Mouse (Mus musculus) neural tube, embryonic 13.5 days (tissue): ENCODE measurements around the gene Nhlh2. TPM values are rescaled to one million over a fixed set of nuclear protein-coding genes. Genes with fewer than 3 reads are reported as not detected.
A peak's percentile ranks its signal among the peaks of the same experiment; 100 is the strongest.

ENCODE experiments used
- ATAC-seq: fragments of 200-750 bp; cut with Nextera tagmentation; 2 replicates; pipeline ENCODE4 v1.8.0; 2017; ENCODE audit warnings: low read depth, mild to moderate bottlenecking, moderate TSS enrichment, moderate library complexity
- H3K27ac ChIP-seq: fragments of 300-500 bp; sonication (generic); replicated peaks from 2 replicates; pipeline ENCODE4 v1.5.1; 2015; ENCODE audit warnings: moderate library complexity, mild to moderate bottlenecking, inconsistent platforms
- H3K27me3 ChIP-seq: fragments of 300-500 bp; sonication (generic); 2 replicates; pipeline ENCODE4 v1.6.1; 2015; ENCODE audit warnings: mild to moderate bottlenecking, inconsistent platforms
- H3K36me3 ChIP-seq: fragments of 300-500 bp; sonication (generic); 2 replicates; pipeline ENCODE4 v1.6.1; 2015; ENCODE audit warnings: mild to moderate bottlenecking, inconsistent platforms
- H3K4me1 ChIP-seq: fragments of 300-500 bp; sonication (generic); replicated peaks from 2 replicates; pipeline ENCODE4 v1.6.1; 2015; ENCODE audit warnings: inconsistent platforms
- H3K4me2 ChIP-seq: fragments of 300-500 bp; sonication (generic); 2 replicates; pipeline ENCODE4 v1.6.1; 2015; ENCODE audit warnings: inconsistent platforms, mild to moderate bottlenecking, moderate library complexity
- H3K4me3 ChIP-seq: fragments of 300-500 bp; sonication (generic); 2 replicates; pipeline ENCODE4 v1.5.1; 2015; ENCODE audit warnings: mild to moderate bottlenecking, inconsistent platforms
- H3K9ac ChIP-seq: fragments of 300-500 bp; sonication (generic); 2 replicates; pipeline ENCODE4 v1.6.1; 2015; ENCODE audit warnings: moderate library complexity, mild to moderate bottlenecking, inconsistent platforms
- H3K9me3 ChIP-seq: fragments of 300-500 bp; sonication (generic); 2 replicates; pipeline ENCODE4 v1.6.1; 2016; ENCODE audit warnings: inconsistent platforms
- WGBS: fragments of 180-500 bp; shearing (Covaris S2); methylation state at CpG from one replicate; pipeline ENCODE4 v1.1.7; 2015; 5-methylcytosine and 5-hydroxymethylcytosine counted together
- polyA plus RNA-seq: library from polyadenylated mRNA; unstranded; fragments of >200 nt; fragmentation: Nextera tagmentation; extraction: Ambion mirVana; gene quantifications from 2 replicates; pipeline ENCODE4 v1.2.1, GENCODE M21; 2015

Gene Nhlh2
- polyA plus RNA-seq, 1 experiment from 2014 or later = 72.7 TPM

DNA sequence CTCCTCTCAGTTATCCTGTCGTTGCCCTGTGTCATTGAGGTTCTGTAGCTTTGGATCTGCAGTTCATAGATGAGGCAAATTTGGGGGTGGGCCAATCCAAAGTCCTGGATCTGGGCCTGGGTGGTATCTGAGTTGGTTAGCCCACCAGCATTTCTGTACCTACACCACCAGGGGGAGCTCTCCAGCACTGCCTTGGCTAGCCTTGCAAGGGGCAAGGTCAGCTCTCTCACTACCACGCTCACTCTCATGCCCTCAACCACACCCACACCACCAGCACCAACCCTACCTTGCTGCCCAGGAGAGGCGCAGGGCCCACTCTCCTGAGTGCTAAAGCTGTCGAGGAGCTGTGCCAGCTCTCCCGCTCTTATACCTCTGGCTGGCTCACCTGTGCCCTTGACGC is 18.0 kb downstream of the Nhlh2 start:
- Histone ChIP-seq H3K27ac (no peak overlapping the region), H3K36me3 (no peaks in the 10 kb centered on the region), H3K27me3 (no peaks in the 10 kb centered on the region), H3K4me2 (no peak overlapping the region), H3K4me1 (peaks cover 35% of the 10 kb centered on the region), H3K4me3 (no peak overlapping the region), H3K9ac (no peak overlapping the region), H3K9me3 (no peaks in the 10 kb centered on the region)
- no peak for ATAC-seq
- WGBS = 67% methylated on average over 6 of the region's 6 CpGs

DNA sequence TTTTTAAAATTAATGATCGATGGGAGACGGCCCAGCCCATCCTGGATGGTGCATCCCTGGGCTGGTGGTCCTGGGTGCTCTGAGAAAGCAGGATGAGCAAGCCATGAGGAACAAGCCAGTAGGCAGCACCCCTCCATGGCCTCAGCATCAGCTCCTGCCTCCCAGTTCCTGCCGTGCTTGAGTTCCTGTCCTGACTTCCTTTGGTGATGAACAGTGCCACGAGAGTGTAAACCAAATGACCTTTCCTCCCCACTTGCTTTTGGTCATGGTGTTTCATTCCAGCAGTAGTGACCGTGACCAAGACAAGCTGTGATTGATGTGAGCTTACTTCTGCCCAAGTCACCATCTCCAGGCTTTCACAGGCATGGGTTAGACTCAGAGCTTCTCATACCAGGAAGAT is 27.9 kb downstream of the Nhlh2 start:
- H3K27me3 ChIP-seq = no peaks in the 10 kb centered on the region
- no peak overlapping the region for H3K9ac ChIP-seq
- 87% methylated on average over 5 of the region's 5 CpGs for WGBS
- no peak overlapping the region for H3K4me3 ChIP-seq
- H3K4me2 ChIP-seq = no peak overlapping the region
- no peaks in the 10 kb centered on the region for H3K4me1 ChIP-seq
- no peaks in the 10 kb centered on the region for H3K36me3 ChIP-seq
- no peaks in the 10 kb centered on the region for H3K9me3 ChIP-seq
- H3K27ac ChIP-seq = no peak overlapping the region
- ATAC-seq = no peak

DNA sequence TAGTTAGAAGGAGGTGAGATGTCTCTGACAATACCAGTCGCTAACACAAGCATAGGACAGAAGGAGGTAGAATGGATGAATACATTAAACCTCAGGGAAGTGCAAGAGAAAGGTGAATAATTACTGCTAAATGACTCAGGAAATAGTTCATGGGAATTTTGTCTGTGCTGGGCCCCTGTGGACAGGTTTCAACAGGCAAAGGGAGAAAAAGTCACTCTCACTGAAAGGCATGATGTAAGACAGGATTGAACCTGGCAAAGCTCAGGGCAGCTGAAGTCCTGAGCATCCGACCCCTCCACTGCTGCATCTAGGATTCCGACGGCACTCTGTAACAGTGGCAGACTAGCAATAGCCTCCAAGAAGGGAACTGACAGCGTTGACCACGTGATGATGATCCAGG is 28.7 kb downstream of the Nhlh2 start:
- H3K4me1 ChIP-seq = no peaks in the 10 kb centered on the region
- no peak overlapping the region for H3K4me2 ChIP-seq
- no peak overlapping the region for H3K9ac ChIP-seq
- H3K9me3 ChIP-seq = no peaks in the 10 kb centered on the region
- no peaks in the 10 kb centered on the region for H3K36me3 ChIP-seq
- H3K27ac ChIP-seq = no peak overlapping the region
- no peak for ATAC-seq
- WGBS = 81% methylated on average over 6 of the region's 6 CpGs
- H3K4me3 ChIP-seq = no peak overlapping the region
- H3K27me3 ChIP-seq = no peaks in the 10 kb centered on the region

- WGBS = 89% methylated on average over 4 of the region's 4 CpGs
These were observed 31.8 kb downstream of the Nhlh2 start for GRCm38 (mm10) chr3:102041632-102042031.

DNA sequence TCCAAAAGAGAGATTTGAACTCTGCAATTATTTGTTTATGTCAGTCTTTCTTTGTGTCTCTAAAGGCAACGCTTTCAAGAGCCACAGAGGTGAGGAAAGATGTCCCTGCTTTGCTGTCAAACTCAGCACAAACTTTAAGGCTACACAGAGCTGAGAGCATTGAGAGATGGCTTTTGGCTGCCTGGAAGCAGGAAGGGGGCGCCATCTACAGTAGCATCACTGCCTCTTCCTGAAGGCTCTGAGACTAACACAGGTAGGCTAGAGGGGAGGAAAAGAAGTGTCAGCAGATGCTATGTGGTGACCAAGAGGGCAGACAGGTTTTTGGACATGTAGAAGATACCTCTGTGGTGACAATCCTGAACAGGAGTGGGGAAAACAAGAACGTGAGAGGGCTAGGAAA is 35.2 kb downstream of the Nhlh2 start:
- no peak overlapping the region for H3K4me3 ChIP-seq
- 36% methylated on average over 3 of the region's 3 CpGs for WGBS
- no peak overlapping the region for H3K27ac ChIP-seq
- H3K4me1 ChIP-seq = peaks cover 15% of the 10 kb centered on the region
- no peaks in the 10 kb centered on the region for H3K36me3 ChIP-seq
- no peaks in the 10 kb centered on the region for H3K27me3 ChIP-seq
- H3K4me2 ChIP-seq = no peak overlapping the region
- no peak overlapping the region for H3K9ac ChIP-seq
- ATAC-seq = no peak
- H3K9me3 ChIP-seq = no peaks in the 10 kb centered on the region

More at GRCm38 (mm10) chr3:102041632-102042031, 31.8 kb downstream of the Nhlh2 start:
- H3K9ac ChIP-seq = no peak overlapping the region
- no peak overlapping the region for H3K27ac ChIP-seq
- ATAC-seq = no peak
- H3K4me2 ChIP-seq = no peak overlapping the region
- H3K9me3 ChIP-seq = no peaks in the 10 kb centered on the region
- H3K4me3 ChIP-seq = no peak overlapping the region
- no peaks in the 10 kb centered on the region for H3K4me1 ChIP-seq
- no peaks in the 10 kb centered on the region for H3K27me3 ChIP-seq
- no peaks in the 10 kb centered on the region for H3K36me3 ChIP-seq

DNA sequence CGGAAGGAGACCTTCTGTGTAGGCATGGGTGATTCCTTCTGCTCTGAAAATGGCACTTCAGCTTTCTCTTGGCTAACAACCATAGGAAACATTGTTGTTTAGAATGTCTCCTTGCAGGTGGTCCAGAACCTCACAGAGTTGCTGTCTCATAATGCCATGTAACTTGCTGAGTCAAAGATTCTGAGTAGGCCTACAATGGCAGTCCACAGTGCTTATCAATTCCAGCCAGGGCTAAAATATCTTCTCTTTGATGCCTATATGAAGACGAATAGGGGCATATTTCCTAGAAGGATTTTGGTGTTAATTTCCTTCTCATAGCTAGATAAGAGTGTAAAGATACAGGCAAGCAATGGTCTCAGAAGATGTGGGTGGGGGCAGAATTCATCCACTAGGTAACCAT is 37.7 kb downstream of the Nhlh2 start:
- H3K4me2 ChIP-seq = no peak overlapping the region
- no peak overlapping the region for H3K4me3 ChIP-seq
- no peaks in the 10 kb centered on the region for H3K36me3 ChIP-seq
- WGBS = 95% methylated on average over 2 of the region's 2 CpGs
- ATAC-seq = no peak
- H3K27me3 ChIP-seq = no peaks in the 10 kb centered on the region
- peaks cover 16% of the 10 kb centered on the region for H3K4me1 ChIP-seq
- no peak overlapping the region for H3K27ac ChIP-seq
- H3K9ac ChIP-seq = no peak overlapping the region
- no peaks in the 10 kb centered on the region; the same call in 1 of the 2 replicates for H3K9me3 ChIP-seq

DNA sequence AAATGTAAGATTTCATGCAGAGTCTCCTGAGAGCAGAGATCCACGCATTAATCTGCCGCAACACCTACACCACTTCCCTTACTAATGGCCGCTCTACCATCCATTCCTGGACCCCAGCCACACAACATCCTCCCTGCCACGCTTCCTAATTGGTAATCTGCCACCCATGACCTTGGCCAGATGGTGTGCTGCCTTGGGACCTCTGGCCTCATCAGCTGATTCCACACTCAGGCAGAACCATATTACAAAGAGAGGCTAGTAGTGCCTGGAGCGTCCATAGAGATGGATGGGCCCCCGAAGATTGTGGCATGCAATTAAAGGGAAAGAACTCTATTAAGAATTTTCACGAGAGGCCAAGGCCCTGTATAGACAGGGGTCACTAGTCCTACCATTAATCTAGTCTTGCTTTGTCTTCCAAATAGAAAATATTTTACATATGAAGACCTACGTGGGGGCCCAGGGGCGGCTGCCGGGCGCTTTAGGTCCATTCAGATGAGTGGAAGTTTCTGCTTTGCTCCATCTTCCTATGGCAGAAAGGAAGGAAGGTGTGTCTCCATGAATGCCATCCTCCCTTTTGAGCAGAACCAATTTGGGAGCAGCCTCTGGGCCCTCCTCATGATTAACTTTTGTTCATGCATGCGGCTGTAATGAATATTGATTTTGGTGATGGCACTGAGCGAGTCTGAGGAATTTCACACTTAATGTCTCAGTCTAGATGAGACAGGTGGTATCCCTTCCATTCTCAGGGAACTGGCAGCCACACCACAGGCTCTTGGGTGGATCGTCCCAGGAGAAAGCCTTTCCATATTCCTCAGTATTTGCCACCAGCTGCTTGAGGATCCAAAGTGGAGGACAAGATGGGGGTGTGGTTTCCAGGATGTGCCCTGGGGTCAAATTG is 39.6 kb downstream of the Nhlh2 start:
- Histone ChIP-seq H3K9ac (no peak overlapping the region), H3K4me1 (peaks cover 23% of the 10 kb centered on the region), H3K4me3 (no peak overlapping the region), H3K27me3 (no peaks in the 10 kb centered on the region), H3K36me3 (no peaks in the 10 kb centered on the region), H3K27ac (peak overlapping the region; percentile 77), H3K4me2 (no peak overlapping the region), H3K9me3 (no peaks in the 10 kb centered on the region; the same call in 1 of the 2 replicates)
- WGBS = 21% methylated on average over 14 of the region's 14 CpGs
- peak; percentile 88 for ATAC-seq

DNA sequence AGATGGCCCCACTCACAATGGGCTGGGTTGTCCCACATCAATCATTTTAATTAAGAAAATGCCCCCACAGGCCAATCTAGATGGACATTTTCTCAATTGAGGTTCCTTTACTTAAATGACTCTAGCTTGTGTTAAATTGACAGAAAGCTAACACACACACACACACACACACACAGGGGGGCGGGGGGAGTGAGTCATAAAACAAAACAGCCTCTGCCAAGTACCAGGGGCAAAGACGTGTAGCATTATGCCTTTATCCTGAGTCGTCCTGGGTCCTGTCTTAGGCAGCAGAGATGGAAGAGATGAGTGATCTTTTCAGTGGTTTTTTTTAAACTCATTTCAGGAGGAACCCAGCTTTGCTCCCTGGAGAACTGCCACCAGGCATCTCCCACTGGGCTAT is 42.2 kb downstream of the Nhlh2 start:
- H3K27me3 ChIP-seq = no peaks in the 10 kb centered on the region
- H3K9ac ChIP-seq = no peak overlapping the region
- no peak for ATAC-seq
- H3K4me3 ChIP-seq = no peak overlapping the region
- H3K36me3 ChIP-seq = no peaks in the 10 kb centered on the region
- no peak overlapping the region for H3K4me2 ChIP-seq
- H3K4me1 ChIP-seq = peaks cover 36% of the 10 kb centered on the region
- H3K27ac ChIP-seq = 0 out of 2 replicates have a peak overlapping the region, but pooled peaks have one; percentile 20
- 27% methylated on average over 3 of the region's 3 CpGs for WGBS
- H3K9me3 ChIP-seq = no peaks in the 10 kb centered on the region; the same call in 1 of the 2 replicates

- no peak for ATAC-seq
- Histone ChIP-seq H3K4me2 (no peak overlapping the region), H3K9me3 (no peaks in the 10 kb centered on the region; the same call in 1 of the 2 replicates), H3K36me3 (no peaks in the 10 kb centered on the region), H3K27ac (peak overlapping the region; percentile 54), H3K9ac (no peak overlapping the region), H3K27me3 (no peaks in the 10 kb centered on the region), H3K4me3 (no peak overlapping the region), H3K4me1 (peaks cover 44% of the 10 kb centered on the region)
- 28% methylated on average over 8 of the region's 8 CpGs for WGBS
These were observed 43.4 kb downstream of the Nhlh2 start for GRCm38 (mm10) chr3:102053293-102053692.

GRCm38 (mm10) chr3:102055878-102056277 is 46.0 kb downstream of the Nhlh2 start:
- no peak overlapping the region for H3K9ac ChIP-seq
- H3K27ac ChIP-seq = peak overlapping the region; percentile 76
- WGBS = 6% methylated on average over 4 of the region's 4 CpGs
- no peaks in the 10 kb centered on the region; the same call in 1 of the 2 replicates for H3K9me3 ChIP-seq
- H3K4me1 ChIP-seq = peaks cover 28% of the 10 kb centered on the region
- H3K36me3 ChIP-seq = no peaks in the 10 kb centered on the region
- no peak overlapping the region for H3K4me2 ChIP-seq
- peak; percentile 52; the same call in 1 of the 2 replicates for ATAC-seq
- H3K4me3 ChIP-seq = no peak overlapping the region
- H3K27me3 ChIP-seq = no peaks in the 10 kb centered on the region

- H3K9me3 ChIP-seq = no peaks in the 10 kb centered on the region
- no peak for ATAC-seq
- no peak overlapping the region for H3K27ac ChIP-seq
- H3K4me2 ChIP-seq = no peak overlapping the region
- no peak overlapping the region for H3K9ac ChIP-seq
- H3K4me3 ChIP-seq = no peak overlapping the region
- WGBS = 81% methylated on average over 6 of the region's 6 CpGs
- no peaks in the 10 kb centered on the region for H3K27me3 ChIP-seq
- H3K4me1 ChIP-seq = peaks cover 26% of the 10 kb centered on the region
- no peaks in the 10 kb centered on the region for H3K36me3 ChIP-seq
These were observed 50.2 kb downstream of the Nhlh2 start for GRCm38 (mm10) chr3:102060065-102060464.

DNA sequence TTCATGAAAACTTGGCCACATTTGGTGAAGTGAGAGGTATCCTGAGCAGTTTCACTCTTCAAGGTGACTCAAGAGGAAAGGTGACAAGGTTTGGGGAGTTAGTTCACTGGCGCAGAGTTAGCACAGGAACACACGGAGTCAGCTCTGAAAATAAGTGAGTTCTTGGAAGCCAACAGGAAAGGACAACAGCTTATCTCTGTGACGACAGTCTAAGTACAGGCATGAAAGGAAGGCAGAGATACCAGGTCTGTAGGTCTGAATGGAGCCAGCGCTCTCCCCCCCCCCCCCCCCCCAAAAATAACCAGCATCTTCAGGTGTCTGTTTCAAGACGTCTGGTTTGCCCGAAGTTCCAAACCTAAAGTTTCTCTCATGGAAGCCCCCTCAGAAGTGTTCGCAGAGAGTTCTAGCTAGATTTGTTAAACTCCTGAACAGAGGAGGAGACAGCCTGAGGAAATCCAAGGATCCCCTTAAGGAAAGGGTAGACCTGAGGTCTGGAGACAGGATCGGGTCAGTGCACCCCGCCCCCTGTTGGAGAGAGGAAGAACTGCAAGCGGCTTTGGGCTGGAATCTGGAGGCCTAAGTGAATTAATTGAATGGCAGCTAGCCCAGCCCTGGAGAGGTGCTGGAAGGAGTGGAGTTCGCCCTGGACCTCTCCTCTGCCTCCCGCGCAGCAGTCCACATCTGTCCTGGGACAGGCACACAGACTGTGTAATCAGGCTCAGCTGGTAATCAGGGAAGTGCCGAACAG is 52.2 kb downstream of the Nhlh2 start:
- ATAC-seq = peak; percentile 78
- no peaks in the 10 kb centered on the region for H3K9me3 ChIP-seq
- H3K4me3 ChIP-seq = no peak overlapping the region
- H3K9ac ChIP-seq = no peak overlapping the region
- H3K27ac ChIP-seq = peak overlapping the region; percentile 79
- H3K4me1 ChIP-seq = peaks cover 13% of the 10 kb centered on the region; the same call in 1 of the 2 replicates
- 44% methylated on average over 14 of the region's 14 CpGs for WGBS
- no peaks in the 10 kb centered on the region for H3K27me3 ChIP-seq
- H3K36me3 ChIP-seq = no peaks in the 10 kb centered on the region
- H3K4me2 ChIP-seq = no peak overlapping the region
